Mouse (Mus musculus) layer of hippocampus, postnatal 14 days (tissue): ENCODE results near the gene Zbtb8a. TPM values are rescaled to one million over a fixed set of nuclear protein-coding genes. Genes with fewer than 3 reads are reported as not detected.
"Not testable (repeated sequence)": the region's sequence is repeated elsewhere in the genome, so short reads cannot be mapped to it uniquely, and the experiment has no call there.

Experiments
- DNase-seq, 2 experiments: peaks; one replicate each; pipeline ENCODE4 v3.0.0; 2021 to 2022; ENCODE audit warnings: low spot score in 2 of 2, mixed read lengths in 1 of 2
- long read RNA-seq, 2 experiments: library from polyadenylated mRNA; stranded (forward); transcript quantifications; one replicate each; pipeline ENCODE4 v2.0.0; 2021
- total RNA-seq, 2 experiments: library from RNA; stranded (reverse); gene quantifications; 2 replicates each; pipeline ENCODE4 v1.2.3; 2021

Zbtb8a gene
- 1 to 10 TPM; 6.1 to 6.3 TPM for total RNA-seq
- long read RNA-seq, experiment 1, transcript Zbtb8a-201 (5 exons, 2,321 nt), result major isoform, 6 of 6 reads
- long read RNA-seq, experiment 1, partial matches to known transcripts, result 0 of 6 reads
- long read RNA-seq, experiment 1, other reads (novel, unspliced or antisense), result 0 of 6 reads
- long read RNA-seq, experiment 2, transcript Zbtb8a-201 (5 exons, 2,321 nt), result major isoform, 12 of 13 reads
- long read RNA-seq, experiment 2, partial matches to known transcripts, result 1 of 13 reads
- long read RNA-seq, experiment 2, other reads (novel, unspliced or antisense), result 0 of 13 reads

DNA sequence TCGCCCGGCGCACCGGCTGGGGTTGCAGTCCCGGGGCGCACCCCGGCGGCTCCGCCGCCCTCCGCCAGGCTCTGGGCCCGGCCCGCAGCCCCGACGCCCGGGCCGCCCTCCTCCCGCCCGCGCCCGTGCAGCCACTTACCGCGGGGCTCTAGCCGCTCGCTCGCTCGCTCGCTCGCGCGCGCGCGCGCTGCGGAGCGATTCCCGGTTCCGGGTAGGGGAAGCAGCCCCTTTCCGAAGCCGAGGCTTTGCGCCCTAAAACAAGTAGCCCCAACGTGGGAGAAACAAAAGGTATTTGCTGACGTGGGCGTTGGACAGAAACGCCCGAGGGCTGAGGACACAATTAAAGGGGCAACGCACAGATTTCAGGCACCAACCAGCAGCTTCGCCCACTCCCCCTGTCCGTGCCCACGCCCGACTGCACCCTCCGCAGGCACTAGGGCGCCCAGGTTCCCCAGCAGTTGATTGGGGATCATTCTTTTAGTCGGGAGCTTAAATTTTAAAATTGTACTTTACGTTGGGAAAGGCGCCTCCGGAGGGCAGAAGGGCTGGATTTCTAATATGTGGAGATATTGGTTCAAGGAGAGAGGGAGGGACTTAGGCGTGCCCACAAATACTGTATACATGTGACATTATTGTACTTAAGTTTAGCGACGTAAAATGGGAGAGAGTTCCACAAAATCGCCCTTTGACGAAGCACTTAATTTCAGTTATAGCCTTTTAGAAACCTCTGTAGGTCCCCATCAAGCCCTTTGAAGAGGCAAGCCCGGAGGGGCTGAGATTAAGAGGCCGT is at the start of gene Zbtb8a:
Gene Zbtb8a (minus strand): TSS at position 516 of the 790 bp plus-strand sequence.
- peak; percentile 19 to 45 for DNase-seq

DNA sequence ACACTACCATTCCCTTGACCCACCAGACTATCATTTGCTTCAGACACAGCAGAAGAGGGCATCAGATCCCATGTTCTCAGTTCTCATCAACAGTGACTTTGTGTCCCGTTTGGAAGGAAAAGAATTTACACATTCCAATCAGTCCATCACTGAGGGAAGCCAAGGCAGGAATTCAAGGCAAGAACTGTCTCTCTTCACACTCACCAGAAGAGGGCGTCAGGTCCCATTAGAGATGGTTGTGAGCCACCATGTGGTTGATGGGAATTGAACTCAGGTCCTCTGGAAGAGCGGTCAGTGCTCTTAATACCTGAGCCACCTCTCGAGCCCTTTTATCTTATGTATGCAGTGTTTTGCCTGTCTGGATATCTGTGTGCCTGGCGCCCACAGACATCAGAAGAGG is 40.4 kb upstream of the Zbtb8a start:
- DNase-seq, result no peak

DNA sequence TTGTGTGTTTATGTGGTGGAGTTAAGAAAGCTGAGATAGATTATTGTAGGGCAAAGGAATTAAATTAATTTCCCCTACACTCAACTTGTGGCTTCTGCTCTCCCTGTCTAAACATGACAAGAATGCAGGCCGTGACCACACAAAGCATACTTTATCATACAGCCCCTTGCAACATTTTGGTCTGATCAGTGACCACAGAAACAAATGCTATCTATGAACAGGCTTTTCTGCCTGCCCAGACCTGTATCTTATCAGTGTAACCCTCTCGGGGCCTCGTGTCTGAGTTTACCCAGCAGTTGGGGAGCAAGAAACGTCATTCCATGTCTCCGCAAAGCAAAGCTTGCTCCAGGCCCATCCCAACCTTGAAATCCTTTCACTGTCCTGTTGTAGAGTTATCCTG is 38.6 kb upstream of the Zbtb8a start:
- DNase-seq, result no peak

DNA sequence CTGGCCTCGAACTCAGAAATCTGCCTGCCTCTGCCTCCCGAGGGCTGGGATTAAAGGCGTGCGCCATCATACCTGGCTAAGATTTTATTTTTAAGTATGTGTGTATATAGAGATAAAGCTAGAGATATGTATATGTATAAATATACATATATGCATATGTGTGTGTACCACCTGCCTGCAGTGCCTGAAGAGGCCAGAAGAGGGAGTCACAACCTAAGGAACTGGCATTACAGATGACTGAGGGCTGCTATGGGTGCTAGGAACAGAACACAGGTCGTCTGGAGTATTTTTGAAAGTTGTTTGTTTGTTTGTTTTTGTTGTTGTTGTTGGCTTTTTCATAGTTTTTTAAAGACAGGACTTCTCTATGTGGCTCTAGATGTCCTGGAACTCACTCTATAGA is 38.0 kb upstream of the Zbtb8a start:
- no peak for DNase-seq

DNA sequence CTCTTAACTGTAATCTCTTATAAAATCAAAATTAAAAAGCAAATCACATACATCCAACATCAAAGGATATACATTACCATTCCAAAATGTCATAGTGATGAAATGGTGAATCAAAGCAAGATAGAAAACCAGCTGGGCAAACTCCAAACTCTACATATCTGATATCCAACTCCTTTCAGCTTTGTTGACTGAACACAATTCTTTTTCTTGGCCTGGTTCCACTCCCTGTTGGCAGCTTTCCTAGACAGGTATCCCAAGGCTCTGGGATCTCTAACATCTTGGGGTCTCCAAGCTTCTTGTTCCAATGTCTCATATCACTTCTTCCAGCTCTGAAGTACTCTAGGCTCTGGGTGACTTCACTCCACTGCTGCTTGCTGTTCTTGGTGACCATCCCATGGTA is 33.1 kb upstream of the Zbtb8a start:
- no peak for DNase-seq

DNA sequence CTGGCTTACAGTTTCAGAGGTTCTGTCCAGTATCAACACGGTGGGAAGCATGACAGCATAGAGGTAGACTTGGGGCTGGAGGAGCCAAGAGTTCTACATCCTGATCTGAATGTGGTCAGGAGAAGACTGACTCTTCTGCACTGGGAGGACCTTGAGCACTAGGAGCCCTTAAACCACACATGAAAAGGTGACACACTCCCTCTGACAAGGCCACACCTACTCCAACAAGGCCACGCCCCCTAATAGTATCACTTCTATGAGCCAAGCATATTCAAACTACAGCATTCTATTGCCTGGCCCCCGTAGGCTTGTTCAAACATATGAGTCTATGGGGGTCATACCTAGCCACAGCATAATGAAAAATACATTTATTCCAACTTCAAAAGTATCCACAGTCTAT is 32.6 kb upstream of the Zbtb8a start:
- DNase-seq, result not testable (repeated sequence)

DNA sequence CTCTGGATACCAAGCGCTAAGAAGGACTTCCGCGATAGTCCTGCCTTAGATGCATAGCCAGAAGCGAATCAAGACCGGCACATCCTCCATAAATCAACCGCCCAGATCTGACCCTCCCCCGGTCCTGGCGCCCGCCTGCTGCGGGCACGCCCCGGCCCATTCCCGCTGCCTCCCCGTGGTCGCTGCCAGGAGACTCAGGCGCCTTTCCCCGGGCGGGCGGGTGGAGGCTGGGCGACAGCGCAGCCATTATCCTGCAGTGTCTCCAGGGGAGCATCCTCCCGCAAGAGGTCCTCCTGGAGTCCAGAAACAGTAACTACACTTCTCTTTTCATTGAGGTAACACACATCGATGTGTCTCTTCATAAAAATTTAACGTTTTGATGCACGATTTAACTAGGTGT is 28.5 kb upstream of the Zbtb8a start:
- peak; percentile 14 to 22 for DNase-seq

DNA sequence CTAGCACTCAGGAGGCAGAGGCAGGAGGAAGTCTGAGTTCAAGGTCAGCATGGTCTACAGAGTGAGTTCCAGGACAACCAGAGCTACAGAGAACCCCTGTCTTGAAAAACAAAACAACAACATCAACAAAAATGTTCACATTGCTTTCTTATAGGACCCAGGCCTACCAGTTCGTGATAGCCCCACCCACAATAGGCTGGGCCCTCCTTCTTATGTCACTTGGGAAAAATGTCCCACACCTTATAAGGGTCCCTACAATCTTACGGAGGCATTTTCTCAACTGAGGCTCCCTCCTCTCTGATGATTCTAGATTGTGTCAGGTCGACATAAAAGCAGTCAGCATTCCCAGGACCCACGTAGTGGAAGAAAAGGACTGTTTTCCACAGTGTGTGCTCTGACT is 21.9 kb upstream of the Zbtb8a start:
- DNase-seq, result no peak

DNA sequence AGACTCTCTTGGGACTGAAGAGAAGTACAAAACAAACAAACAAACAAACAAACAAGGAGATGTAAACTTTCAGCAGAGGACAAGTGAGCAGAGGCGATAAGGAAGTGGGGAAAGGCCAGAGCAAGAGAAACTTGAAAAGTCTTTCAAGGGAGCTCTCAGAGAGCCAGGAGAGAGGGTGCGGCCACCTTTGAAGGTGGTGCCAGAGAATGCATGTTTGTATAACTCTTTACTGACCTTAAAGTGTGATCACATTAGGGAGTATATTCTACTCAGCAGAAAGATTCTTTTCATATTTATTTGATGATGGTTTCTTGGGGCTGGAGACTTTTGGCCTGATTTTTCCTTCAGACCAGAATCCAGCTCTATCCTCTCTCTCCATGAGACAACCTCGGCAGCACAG is 19.0 kb upstream of the Zbtb8a start:
- no peak for DNase-seq

DNA sequence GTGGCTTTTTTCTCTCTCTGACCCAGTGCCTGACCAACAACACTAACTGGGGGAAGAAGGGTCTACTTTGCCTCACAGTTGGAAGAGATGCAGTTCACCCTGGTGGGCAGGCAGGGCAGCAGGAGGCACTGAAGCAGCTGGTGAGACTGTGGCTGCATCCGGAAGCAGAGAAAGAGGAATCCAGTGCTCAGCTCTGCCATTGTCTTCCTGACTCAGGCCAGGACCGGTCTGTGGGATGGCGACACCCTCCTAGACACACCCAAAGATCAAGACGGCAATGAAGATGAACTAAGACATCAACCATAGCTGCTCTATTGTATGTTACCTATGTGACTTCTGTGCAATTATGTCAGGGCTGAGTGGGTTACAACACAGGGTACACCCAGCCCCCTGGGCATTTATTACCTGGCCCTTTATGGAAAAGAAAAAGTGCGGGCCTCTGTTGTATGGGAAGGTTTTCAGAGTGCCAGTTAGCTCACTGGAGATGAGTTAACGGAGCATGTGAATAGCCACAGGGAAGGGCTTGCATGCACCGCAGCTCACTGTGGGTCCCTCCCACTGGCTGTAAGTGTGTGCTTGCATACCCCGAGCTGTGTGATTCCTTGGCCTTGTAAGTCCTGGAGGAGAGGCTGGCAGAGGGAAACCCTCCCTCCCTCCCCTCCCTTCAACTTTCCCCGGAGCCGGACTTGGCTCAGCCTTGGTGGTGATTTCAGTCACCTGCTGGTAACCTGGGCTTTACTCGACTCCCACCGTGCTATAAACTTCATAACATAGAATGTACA is 16.4 kb upstream of the Zbtb8a start:
- no peak for DNase-seq

DNA sequence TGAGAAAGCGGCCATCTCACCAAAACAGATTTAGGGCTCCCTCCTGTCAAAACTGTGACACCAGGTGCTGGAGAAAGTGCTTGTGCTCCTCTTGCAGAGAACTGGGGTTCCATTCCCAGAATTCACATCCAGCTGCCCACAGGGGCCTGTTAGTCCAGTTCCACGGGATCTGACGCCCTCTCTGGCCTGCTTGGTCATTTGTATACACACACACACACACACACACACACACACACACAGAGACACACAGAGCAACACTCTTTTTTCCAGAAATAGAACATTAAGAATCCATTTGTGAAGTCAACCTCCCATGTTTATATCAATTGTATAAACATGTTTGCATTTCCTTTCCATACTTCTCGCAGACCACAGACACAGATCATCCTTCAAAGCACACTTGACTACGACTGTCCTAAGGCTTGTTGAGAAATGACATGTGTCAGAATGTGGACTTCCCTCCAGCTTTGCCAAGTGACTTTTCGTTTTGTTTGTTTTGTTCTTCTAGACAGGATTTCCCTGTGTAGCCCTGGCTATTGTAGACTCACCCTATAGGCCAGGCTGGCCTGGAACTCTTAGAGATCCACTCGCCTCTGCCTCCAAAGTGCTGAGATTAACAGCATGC is 13.1 kb upstream of the Zbtb8a start:
- no peak for DNase-seq

DNA sequence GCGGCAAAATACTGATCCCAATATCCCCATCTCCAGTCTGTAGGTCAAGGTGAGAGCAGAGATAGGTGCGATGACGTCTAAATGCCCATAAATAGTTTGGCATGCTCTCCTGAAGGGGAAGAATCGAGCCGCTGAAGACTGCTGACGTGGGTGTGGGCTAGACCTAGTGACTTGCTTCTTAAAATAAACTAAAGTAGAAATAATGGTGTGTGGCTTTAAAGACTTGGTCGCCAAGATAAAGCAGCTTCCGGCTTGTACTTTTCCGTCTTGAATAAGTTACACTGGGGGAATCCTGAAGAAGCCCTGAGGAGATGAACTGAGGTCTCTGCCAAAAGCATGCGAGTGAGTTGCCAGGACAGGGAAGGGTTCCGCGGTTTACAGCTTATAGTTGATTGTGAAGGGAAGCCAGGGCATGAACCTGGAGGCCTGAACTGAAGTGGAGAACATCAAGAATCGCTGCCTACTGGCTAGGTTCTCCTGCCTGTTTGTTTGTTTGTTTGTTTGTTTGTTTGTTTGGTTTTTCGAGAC is 12.4 kb upstream of the Zbtb8a start:
- no peak for DNase-seq

DNA sequence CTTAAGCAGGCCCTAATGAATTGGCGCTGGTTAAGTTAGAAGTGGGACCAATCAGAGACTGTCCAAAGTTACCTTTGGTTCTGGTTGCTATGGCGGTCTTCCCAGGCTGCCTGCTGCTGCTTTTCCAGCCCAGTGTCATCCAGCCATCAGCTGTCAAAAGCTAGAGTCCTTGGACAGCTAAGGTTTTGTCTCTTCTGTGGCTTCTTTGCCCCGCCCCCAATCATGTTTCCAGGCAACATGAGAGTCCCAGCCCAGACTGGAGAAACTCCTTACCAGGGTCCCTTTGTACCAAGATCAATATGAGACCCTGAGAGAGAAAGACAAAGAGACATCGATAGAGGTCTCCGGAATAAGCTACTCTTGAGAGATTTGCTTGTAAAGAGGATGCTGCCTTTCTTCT is 10.5 kb upstream of the Zbtb8a start:
- no peak for DNase-seq

DNA sequence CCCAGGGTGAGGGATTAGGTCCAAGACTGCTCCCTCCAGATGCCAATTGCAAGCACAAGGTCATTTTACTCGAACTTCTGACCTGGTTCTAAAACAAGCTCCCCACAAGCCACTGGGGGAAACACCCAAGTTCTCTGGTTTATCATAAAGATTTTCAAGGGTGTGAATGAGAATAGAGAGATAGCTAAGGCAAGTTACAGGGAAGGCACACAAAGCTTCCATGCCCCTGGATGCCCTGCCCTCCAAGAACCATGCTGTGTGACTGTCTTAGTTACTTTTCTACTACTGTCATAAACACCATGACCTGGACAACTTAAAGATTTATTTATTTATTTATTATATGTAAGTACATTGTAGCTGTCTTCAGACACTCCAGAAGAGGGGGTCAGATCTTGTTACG is 9.1 kb upstream of the Zbtb8a start:
- no peak for DNase-seq

DNA sequence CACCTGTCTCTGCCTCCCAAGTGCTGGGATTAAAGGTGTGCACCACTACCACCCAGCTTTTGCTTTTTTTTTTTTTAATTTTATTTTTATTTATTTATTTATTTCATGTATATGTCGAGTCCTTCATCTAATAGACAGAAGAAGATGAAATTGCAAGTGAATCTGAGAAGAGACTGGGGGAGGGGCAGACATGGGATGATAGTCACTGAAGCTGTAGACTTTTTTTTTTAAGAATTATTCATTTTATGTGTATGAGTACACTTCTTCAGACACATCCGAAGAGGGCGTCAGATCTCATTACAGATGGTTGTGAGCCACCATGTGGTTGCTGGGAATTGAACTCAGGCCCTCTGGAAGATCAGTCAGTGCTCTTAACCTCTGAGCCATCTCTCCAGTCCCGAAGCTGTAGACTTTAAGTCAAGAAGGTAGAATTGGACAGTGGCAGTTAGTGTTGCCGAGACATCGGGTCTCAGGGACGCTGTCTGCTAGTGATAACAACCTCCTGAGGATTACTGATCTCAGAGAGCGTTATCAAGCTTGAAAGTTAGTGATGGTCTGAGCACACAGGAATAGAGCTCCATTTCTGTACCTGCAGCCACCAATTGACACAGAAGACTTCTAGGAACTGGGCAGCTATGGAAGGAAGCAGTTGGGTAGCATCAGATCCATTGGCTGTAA is 8.5 kb upstream of the Zbtb8a start:
- no peak for DNase-seq

DNA sequence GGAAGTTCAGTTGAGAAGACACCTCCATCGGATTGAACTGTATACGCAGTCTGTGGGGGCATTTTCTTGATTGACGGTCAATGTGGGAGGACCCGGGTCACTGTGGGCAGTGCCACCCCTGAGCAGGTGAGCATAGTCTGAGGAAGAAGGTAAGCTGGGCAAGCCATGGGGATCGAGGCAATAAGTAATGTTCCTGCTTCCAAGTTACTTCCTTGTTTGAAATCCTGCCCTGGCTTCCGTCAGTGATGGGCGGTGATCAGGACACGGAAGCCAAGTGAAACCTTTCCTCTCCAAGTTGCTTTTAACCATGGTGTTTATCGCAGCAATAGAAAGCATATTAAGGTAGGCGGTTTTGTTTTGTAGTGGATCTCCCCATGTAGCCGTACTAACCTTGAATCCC is 7.8 kb upstream of the Zbtb8a start:
- DNase-seq, result no peak

DNA sequence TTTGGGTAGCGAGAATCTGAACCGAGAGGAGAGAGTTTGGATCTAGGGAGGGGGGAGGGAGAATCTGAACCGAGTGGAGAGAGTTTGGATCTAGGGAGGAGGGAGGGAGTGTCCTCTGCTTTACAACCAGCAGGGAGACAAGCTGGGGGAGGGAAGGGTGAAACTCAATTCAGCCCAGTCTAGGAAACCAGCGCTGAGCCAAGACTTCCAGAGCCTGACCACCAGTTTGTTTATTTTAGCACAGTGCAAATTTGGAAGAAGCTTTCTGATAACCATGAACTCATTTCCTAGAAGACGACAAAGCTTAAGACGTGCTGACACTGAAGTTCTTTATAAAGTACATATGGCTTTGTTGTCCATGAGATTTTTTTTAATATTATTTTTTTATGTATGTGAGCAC is 6.5 kb upstream of the Zbtb8a start:
- DNase-seq, result no peak

DNA sequence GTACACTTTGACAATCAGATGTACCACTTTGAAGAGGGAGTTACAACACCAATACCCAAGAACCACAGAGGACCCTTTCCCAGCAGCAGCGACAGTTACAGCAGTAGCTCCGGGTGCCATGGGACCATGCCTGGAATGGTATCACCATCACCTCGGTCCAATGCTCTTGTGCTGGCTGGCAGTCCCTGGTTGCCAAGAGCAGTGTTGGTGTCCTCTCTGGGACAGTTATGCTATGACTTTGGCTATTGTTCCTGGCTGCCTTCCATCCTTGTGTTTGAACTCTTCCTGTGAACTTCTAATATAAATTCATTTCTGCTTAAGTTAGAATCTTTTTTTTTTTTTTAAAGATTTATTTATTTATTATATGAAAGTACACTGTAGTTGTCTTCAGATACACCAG is 5.7 kb upstream of the Zbtb8a start:
- no peak for DNase-seq

DNA sequence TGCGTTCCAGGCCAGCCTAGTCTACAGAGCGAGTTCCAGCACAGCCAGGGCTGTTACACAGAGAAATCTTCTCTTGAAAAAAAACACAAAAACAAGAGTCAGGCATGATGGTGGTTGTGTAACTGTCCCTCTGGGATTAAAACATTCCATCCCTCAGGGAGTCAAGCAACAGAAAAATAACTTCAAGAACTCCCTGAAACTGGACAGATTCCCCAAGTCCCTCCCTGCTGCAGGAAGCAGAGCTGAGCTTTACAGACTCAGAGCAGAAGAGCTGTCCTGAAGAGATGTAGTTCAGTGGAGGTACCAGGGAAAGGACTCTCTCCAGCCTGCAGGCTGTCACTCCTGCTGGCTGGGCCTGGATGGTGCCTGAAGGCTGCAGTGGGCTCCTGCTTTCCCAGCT is 4.6 kb upstream of the Zbtb8a start:
- DNase-seq, result no peak

DNA sequence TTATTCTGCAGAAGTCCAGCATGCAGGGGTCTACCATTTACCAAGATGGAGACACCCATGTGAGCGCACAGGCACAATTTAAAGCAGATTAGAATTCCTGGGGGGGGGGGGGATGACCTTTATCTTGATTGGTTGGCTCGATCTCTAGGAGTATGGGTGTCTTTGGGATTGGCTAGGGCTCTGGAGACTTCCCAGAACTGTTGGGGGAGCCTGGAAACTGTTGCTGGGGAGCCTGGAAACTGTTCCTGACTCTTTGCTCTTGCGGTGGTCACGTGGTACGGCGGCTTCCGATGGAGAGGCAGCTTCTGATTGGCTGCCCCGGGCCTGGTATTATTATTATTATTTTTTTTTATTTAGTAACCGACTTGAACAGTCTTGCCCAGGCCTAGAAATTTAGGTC is 4.1 kb upstream of the Zbtb8a start:
- no peak for DNase-seq

DNA sequence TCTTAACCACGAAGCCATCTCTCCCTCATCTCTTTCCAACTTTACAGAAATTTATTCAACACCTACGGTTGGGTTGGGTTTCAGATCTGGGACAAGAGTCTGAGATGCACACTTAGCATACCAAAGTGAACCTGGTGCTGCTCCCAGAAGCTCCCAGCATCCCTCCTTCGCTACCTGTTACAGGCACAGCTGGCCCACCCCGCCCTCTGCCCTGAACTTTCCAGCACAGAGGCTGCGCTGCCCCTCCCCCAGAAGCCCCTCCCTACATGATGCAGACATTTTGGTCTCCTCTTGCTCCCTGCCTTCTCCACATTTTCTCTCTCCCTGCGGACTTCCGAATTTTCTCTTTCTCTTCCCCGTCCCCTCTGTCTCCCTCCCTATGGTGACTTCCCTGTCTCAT is 3.2 kb upstream of the Zbtb8a start:
- no peak for DNase-seq
